Mouse (Mus musculus) retina, postnatal 1 day (tissue): ENCODE measurements at regions not wholly inside any gene's neighbourhood (a gene's known extent, or its start where the extent isn't known, plus 50 kb on each side); places are given as distances from the start of the nearest gene placed in this dataset.

Experiments used
- DNase-seq: peaks from one replicate; pipeline ENCODE4 v3.0.0-alpha.2; 2012

- no peak for DNase-seq
These were observed 684.7 kb upstream of the Vwc2 start for GRCm38 (mm10) chr11:10429291-10429690.

GRCm38 (mm10) chr11:10477341-10478070 lies 636.5 kb upstream of the Vwc2 start:
- no peak for DNase-seq

- DNase-seq = no peak
These were observed 632.9 kb upstream of the Vwc2 start for GRCm38 (mm10) chr11:10481007-10481698.

GRCm38 (mm10) chr11:10484011-10484410 lies 630.0 kb upstream of the Vwc2 start:
- DNase-seq = no peak

- peak; percentile 8 for DNase-seq
These were observed 616.6 kb upstream of the Vwc2 start for GRCm38 (mm10) chr11:10497399-10497798.

GRCm38 (mm10) chr11:10511241-10511640 lies 602.8 kb upstream of the Vwc2 start:
- no peak for DNase-seq
